Mouse (Mus musculus): ENCODE measurements at regions not wholly inside any gene's neighbourhood (a gene's known extent, or its start where the extent isn't known, plus 50 kb on each side); places are given as distances from the start of the nearest gene placed in this dataset.

GRCm38 (mm10) chr12:25436220-25436911 lies 339.4 kb upstream of the Id2 start (continued):
- 0 out of 2 replicates have a peak, but pooled peaks have one; percentile 19 for TF ChIP-seq MAX (IDR thresholded peaks at IDR 0.05; ENCODE audit: low read length)
- no peak for TF ChIP-seq ZKSCAN1 (IDR thresholded peaks at IDR 0.05; ENCODE audit: borderline replicate concordance, low read depth, low read length)
- TF ChIP-seq MAFK (IDR thresholded peaks at IDR 0.05; ENCODE audit: insufficient replicate concordance, low read length): 0 out of 2 replicates have a peak, but pooled peaks have one; percentile 0
- no peak for TF ChIP-seq ELF1 (IDR thresholded peaks at IDR 0.05; ENCODE audit: low read depth, low read length)
- no peak for TF ChIP-seq ZC3H11A (IDR thresholded peaks at IDR 0.05; ENCODE audit: low read depth, low read length)
- TF ChIP-seq IRF4 (IDR thresholded peaks at IDR 0.05; ENCODE audit: low read depth, low read length): peak; percentile 44
- peak; percentile 85 for TF ChIP-seq TCF12 (IDR thresholded peaks at IDR 0.05; ENCODE audit: low read depth, low read length)
- no peak for TF ChIP-seq KAT2A (IDR thresholded peaks at IDR 0.05; ENCODE audit: insufficient replicate concordance, low read length)
- TF ChIP-seq CHD2 (IDR thresholded peaks at IDR 0.05; ENCODE audit: low read length): no peak; the same call in 1 of the 2 replicates
- TF ChIP-seq POLR2A (IDR thresholded peaks at IDR 0.05; ENCODE audit: low read depth, low read length): peak; percentile 70
- TF ChIP-seq UBTF (IDR thresholded peaks at IDR 0.05; ENCODE audit: low read depth, low read length): no peak
- no peak for TF ChIP-seq E2F4 (IDR thresholded peaks at IDR 0.05; ENCODE audit: insufficient replicate concordance, low read depth, low read length)
- TF ChIP-seq POLR2AphosphoS2 (IDR thresholded peaks at IDR 0.05; ENCODE audit: low read depth, low read length): no peak
- peak; percentile 83 for TF ChIP-seq EP300 (IDR thresholded peaks at IDR 0.05; ENCODE audit: low read length)

DNA sequence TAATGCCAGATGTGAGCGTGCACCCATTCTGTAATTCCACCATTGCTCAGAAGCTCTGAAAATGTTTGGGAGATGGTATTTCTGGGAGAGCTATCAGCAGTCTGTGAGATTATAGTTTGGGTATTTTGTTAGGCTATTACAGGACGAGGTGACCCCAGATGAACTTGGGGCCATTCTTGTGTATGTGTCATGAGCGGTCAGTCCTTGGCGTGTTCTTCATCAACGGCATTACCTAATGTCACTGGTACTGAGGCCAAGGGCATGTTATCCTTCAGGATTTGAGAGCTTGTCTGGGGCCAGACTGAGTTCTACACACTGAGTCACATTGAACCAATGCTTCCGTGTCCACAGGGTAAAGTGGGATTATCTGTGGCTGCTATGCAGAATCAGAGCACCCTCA lies 335.9 kb upstream of the Id2 start:
- no peaks in the 10 kb centered on the region for H3K79me2 ChIP-seq (replicated peaks; ENCODE audit: control insufficient read depth, extremely low read depth, insufficient read depth, poor library complexity, severe bottlenecking)
- dilution Hi-C loops (cut with MboI; ENCODE audit: extremely low pct_ligation_motif_present, extremely low pct_unique_long_range_greater_than_20kb, low sequenced_read_pairs) (no loop called here), in situ Hi-C loops (cut with MboI; ENCODE audit: low pct_ligation_motif_present, low pct_unique_long_range_greater_than_20kb, low sequenced_read_pairs) (loop anchor here (25.0 kb wide), 1 partner anchor 220 kb away; no protein-coding TSS in a partner anchor)
- no peaks in the 10 kb centered on the region for H3K9me3 ChIP-seq (replicated peaks; ENCODE audit: low read length)
- no peaks in the 10 kb centered on the region for H3K36me3 ChIP-seq (replicated peaks in 1 of 2; ENCODE audit: control insufficient read depth in 1 of 2, insufficient read depth in 1 of 2, low read length in 1 of 2)
- no peaks in the 10 kb centered on the region for H3K27me3 ChIP-seq (replicated peaks)
- no peak overlapping the region for H3K27ac ChIP-seq (ENCODE audit: insufficient read depth, low read depth)
- no peak overlapping the region for H3K4me3 ChIP-seq (replicated peaks in 1 of 3; ENCODE audit: low read depth in 2 of 3, low read length in 2 of 3, poor library complexity in 1 of 3)
- H3K9ac ChIP-seq (ENCODE audit: insufficient read depth, low read depth): no peak overlapping the region
- no peak for DNase-seq (ENCODE audit: extremely low read depth)
- no peak overlapping the region for H3K4me2 ChIP-seq (ENCODE audit: insufficient read depth, low read depth, poor library complexity, severe bottlenecking)
- H3K4me1 ChIP-seq (ENCODE audit: control insufficient read depth in 1 of 2, insufficient read depth in 2 of 2): peaks cover 29 to 78% of the 10 kb centered on the region in 2 experiments
- no peak for TF ChIP-seq SIN3A (IDR thresholded peaks at IDR 0.05; ENCODE audit: low read length)
- TF ChIP-seq PAX5 (IDR thresholded peaks at IDR 0.05; ENCODE audit: low read length): no peak
- no peak for TF ChIP-seq ZC3H11A (IDR thresholded peaks at IDR 0.05; ENCODE audit: low read depth, low read length)
- TF ChIP-seq POLR2AphosphoS2 (IDR thresholded peaks at IDR 0.05; ENCODE audit: low read depth, low read length): no peak
- no peak for TF ChIP-seq JUN (IDR thresholded peaks at IDR 0.05; ENCODE audit: insufficient read depth, low read depth, low read length)
- TF ChIP-seq HCFC1 (IDR thresholded peaks at IDR 0.05; ENCODE audit: low read depth, low read length): no peak
- TF ChIP-seq EP300 (IDR thresholded peaks at IDR 0.05; ENCODE audit: low read length): no peak
- TF ChIP-seq USF1 (IDR thresholded peaks at IDR 0.05; ENCODE audit: low read depth, low read length): no peak
- no peak for TF ChIP-seq MAZ (IDR thresholded peaks at IDR 0.05; ENCODE audit: low read depth, low read length)
- TF ChIP-seq ELF1 (IDR thresholded peaks at IDR 0.05; ENCODE audit: low read depth, low read length): no peak
- TF ChIP-seq CHD2 (IDR thresholded peaks at IDR 0.05; ENCODE audit: low read length): no peak
- no peak for TF ChIP-seq RCOR1 (conservative IDR thresholded peaks at IDR 0.05; ENCODE audit: low read depth, low read length)
- TF ChIP-seq USF2 (conservative IDR thresholded peaks at IDR 0.05; ENCODE audit: low read depth, low read length): no peak
- no peak for TF ChIP-seq KAT2A (IDR thresholded peaks at IDR 0.05; ENCODE audit: insufficient replicate concordance, low read length)
- no peak for TF ChIP-seq UBTF (IDR thresholded peaks at IDR 0.05; ENCODE audit: low read depth, low read length)
- no peak for TF ChIP-seq JUND (conservative IDR thresholded peaks at IDR 0.05; ENCODE audit: low read depth, low read length)
- TF ChIP-seq ZMIZ1 (IDR thresholded peaks at IDR 0.05; ENCODE audit: low read depth, low read length): no peak
- TF ChIP-seq E2F4 (IDR thresholded peaks at IDR 0.05; ENCODE audit: insufficient replicate concordance, low read depth, low read length): no peak
- TF ChIP-seq RAD21 (IDR thresholded peaks at IDR 0.05; ENCODE audit: low read depth, low read length): no peak
